Mouse (Mus musculus): ENCODE measurements around the gene Tmem182.

DNA sequence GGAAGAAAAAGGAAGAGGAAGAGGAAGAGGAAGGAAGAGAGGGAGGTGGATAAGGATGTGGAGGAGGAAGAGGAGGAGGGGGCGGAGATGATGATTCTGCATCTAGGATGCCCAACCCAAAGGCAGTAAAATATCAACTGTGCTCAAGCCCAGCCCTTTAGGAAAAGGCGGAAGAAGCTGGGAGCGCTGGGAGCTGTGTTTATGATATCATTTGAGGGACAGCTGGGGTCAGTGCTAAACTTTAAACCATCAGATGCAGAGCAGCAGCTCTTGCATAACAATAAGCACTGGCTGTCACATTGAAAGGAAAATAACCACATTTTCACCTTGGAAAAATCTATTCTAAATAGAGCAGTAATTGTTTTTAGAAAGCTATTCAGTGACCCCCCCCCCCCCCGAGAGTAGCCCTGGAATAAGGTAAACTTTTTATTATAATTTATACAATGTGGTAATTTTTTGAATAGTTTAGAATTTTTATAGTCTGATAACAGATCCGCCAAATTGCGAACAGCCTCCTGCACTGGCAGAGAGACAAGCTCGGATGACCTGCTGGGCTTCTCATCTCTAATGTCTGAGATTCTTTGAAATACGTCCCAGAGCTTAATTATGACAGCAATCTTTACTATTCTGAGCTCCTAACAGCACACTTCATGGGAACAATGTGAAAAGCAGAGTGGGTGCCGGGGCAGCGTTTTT is 68.5 kb downstream of the Tmem182 start:
- TF ChIP-seq ZKSCAN1 (IDR thresholded peaks at IDR 0.05; ENCODE audit: borderline replicate concordance, low read depth, low read length) (no peak), ZNF384 (IDR thresholded peaks at IDR 0.05; ENCODE audit: low read depth, low read length) (no peak), USF1 (IDR thresholded peaks at IDR 0.05; ENCODE audit: low read depth, low read length) (no peak), NELFE (IDR thresholded peaks at IDR 0.05; ENCODE audit: low read depth, low read length) (no peak), CTCF (conservative IDR thresholded peaks at IDR 0.05 in 1 of 2, IDR thresholded peaks at IDR 0.05 in 1 of 2; ENCODE audit: low read depth in 2 of 2, low read length in 2 of 2) (no peak), POLR2A (IDR thresholded peaks at IDR 0.05; ENCODE audit: low read depth, low read length) (no peak), MAFK (IDR thresholded peaks at IDR 0.05; ENCODE audit: insufficient replicate concordance, low read length) (no peak), TCF12 (IDR thresholded peaks at IDR 0.05; ENCODE audit: low read depth, low read length) (no peak), MXI1 (IDR thresholded peaks at IDR 0.05; ENCODE audit: low read depth, low read length) (no peak), SMC3 (IDR thresholded peaks at IDR 0.05; ENCODE audit: low read depth, low read length) (no peak), EP300 (IDR thresholded peaks at IDR 0.05; ENCODE audit: low read length) (no peak), MAZ (IDR thresholded peaks at IDR 0.05; ENCODE audit: low read depth, low read length) (no peak), TBP (conservative IDR thresholded peaks at IDR 0.05; ENCODE audit: low read depth, low read length) (no peak), ETS1 (conservative IDR thresholded peaks at IDR 0.05; ENCODE audit: low read depth, low read length) (no peak)
